Mouse (Mus musculus): ENCODE results near the gene Ecpas.

GRCm38 (mm10) chr4:58886778-58887177 is 25.8 kb downstream of the Ecpas start:
- TF ChIP-seq CTCF (IDR thresholded peaks at IDR 0.05; ENCODE audit: extremely low read depth, insufficient read depth, low read length), result no peak
- TF ChIP-seq POLR2A (IDR thresholded peaks at IDR 0.05; ENCODE audit: extremely low read depth, insufficient read depth, low read length), result no peak
